Mouse (Mus musculus) heart, embryonic 14.5 days (tissue): ENCODE results near the gene Kbtbd3. TPM values are rescaled to one million over a fixed set of nuclear protein-coding genes. Genes with fewer than 3 reads are reported as not detected.

Experiments
- ATAC-seq: fragments of 200-750 bp; cut with Nextera tagmentation; 2 replicates; pipeline ENCODE4 v1.8.0; 2017; ENCODE audit warnings: low read depth, moderate TSS enrichment; ENCODE audit not compliant: insufficient number of reproducible peaks, insufficient read depth, low FRiP score
- H3K27ac ChIP-seq, 2 experiments: fragments of 200-500 bp in 1 of 2; fragments of 300-500 bp in 1 of 2; sonication (generic) in 1 of 2; replicated peaks in 1 of 2; 2 replicates each; pipeline ENCODE4 v1.5.1; 2012 to 2014; ENCODE audit warnings: low read depth in 2 of 2, low read length in 2 of 2, control low read depth in 1 of 2, mild to moderate bottlenecking in 1 of 2, mixed read lengths in 1 of 2; ENCODE audit not compliant: control insufficient read depth in 1 of 2, insufficient read depth in 1 of 2
- H3K27me3 ChIP-seq: fragments of 300-500 bp; sonication (generic); 2 replicates; pipeline ENCODE4 v1.6.1; 2014; ENCODE audit warnings: mild to moderate bottlenecking, low read length, control low read depth; ENCODE audit not compliant: control insufficient read depth, insufficient read depth
- H3K36me3 ChIP-seq: fragments of 300-500 bp; sonication (generic); 2 replicates; pipeline ENCODE4 v1.6.1; 2014; ENCODE audit warnings: mild to moderate bottlenecking, control low read depth, low read length, mixed read lengths; ENCODE audit not compliant: control insufficient read depth, insufficient read depth
- H3K4me1 ChIP-seq, 2 experiments: fragments of 200-500 bp in 1 of 2; fragments of 300-500 bp in 1 of 2; sonication (generic) in 1 of 2; 2 replicates each; pipeline ENCODE4 v1.6.1; 2012 to 2014; ENCODE audit warnings: low read length in 2 of 2, control low read depth in 1 of 2, mixed read lengths in 1 of 2; ENCODE audit not compliant: control insufficient read depth in 2 of 2, insufficient read depth in 2 of 2
- H3K4me2 ChIP-seq: fragments of 300-500 bp; sonication (generic); 2 replicates; pipeline ENCODE4 v1.6.1; 2014; ENCODE audit warnings: mild to moderate bottlenecking, low read length
- H3K4me3 ChIP-seq, 2 experiments: fragments of 200-500 bp in 1 of 2; fragments of 300-500 bp in 1 of 2; sonication (generic) in 1 of 2; 2 replicates each; pipeline ENCODE4 v1.5.1; 2012 to 2014; ENCODE audit warnings: low read length in 2 of 2, mild to moderate bottlenecking in 2 of 2, control low read depth in 1 of 2, low read depth in 1 of 2, moderate library complexity in 1 of 2; ENCODE audit not compliant: control insufficient read depth in 1 of 2, insufficient read depth in 1 of 2
- H3K9ac ChIP-seq: fragments of 300-500 bp; sonication (generic); 2 replicates; pipeline ENCODE4 v1.6.1; 2014; ENCODE audit warnings: mild to moderate bottlenecking, low read length
- H3K9me3 ChIP-seq: fragments of 300-500 bp; sonication (generic); 2 replicates; pipeline ENCODE4 v1.6.1; 2016; ENCODE audit warnings: low read length, control low read depth; ENCODE audit not compliant: control insufficient read depth
- WGBS: fragments of 180-500 bp; shearing (Covaris S2); extraction: QIAGEN DNeasy Blood & Tissue Kit; methylation state at CpG from one replicate; pipeline ENCODE4 v1.1.7; 2014; 5-methylcytosine and 5-hydroxymethylcytosine counted together
- polyA plus RNA-seq: library from polyadenylated mRNA; unstranded; fragments of >200 nt; fragmentation: Nextera tagmentation; extraction: Ambion mirVana; gene quantifications from 2 replicates; pipeline ENCODE4 v1.2.1, GENCODE M21; 2014

Kbtbd3 gene
- 9.0 and 10.4 TPM in 2 replicates for polyA plus RNA-seq

- H3K9ac ChIP-seq = peak within 1 kb of the TSS; percentile 88
- peaks cover 0 to 21% of the 10 kb centered on the region in 2 experiments; a peak in 2 of 4 replicates for H3K4me1 ChIP-seq
- peak within 1 kb of the TSS; percentile 84 for H3K4me2 ChIP-seq
- under 1% methylated on average over 53 of the region's 53 CpGs for WGBS
- peak; percentile 99 for ATAC-seq
- H3K27ac ChIP-seq = peak within 1 kb of the TSS; percentile 87 to 92
- peak within 1 kb of the TSS; percentile 70 to 75 for H3K4me3 ChIP-seq
- no peaks in the 10 kb centered on the region for H3K9me3 ChIP-seq
- no peaks in the 10 kb centered on the region for H3K27me3 ChIP-seq
- H3K36me3 ChIP-seq = peaks cover 8% of the 10 kb centered on the region
Measured at GRCm38 (mm10) chr9:4309351-4310085, at the start of gene Kbtbd3, which contains the start of gene Aasdhppt. Gene Kbtbd3 (plus strand): TSS chr9:4309833. Gene Aasdhppt (minus strand): TSS chr9:4309471.

GRCm38 (mm10) chr9:4259841-4260745 is 49.5 kb upstream of the Kbtbd3 start:
- Histone ChIP-seq H3K27ac (no peak overlapping the region), H3K4me3 (peak overlapping the region; percentile 16 to 18; a peak in 3 of 4 replicates), H3K36me3 (no peaks in the 10 kb centered on the region), H3K4me1 (no peaks in the 10 kb centered on the region), H3K4me2 (peak overlapping the region; percentile 2; the same call in 1 of the 2 replicates), H3K27me3 (no peaks in the 10 kb centered on the region), H3K9me3 (peaks cover 14% of the 10 kb centered on the region), H3K9ac (no peak overlapping the region)
- WGBS = 53% methylated on average over 65 of the region's 65 CpGs
- ATAC-seq = peak; percentile 21; the same call in 1 of the 2 replicates

DNA sequence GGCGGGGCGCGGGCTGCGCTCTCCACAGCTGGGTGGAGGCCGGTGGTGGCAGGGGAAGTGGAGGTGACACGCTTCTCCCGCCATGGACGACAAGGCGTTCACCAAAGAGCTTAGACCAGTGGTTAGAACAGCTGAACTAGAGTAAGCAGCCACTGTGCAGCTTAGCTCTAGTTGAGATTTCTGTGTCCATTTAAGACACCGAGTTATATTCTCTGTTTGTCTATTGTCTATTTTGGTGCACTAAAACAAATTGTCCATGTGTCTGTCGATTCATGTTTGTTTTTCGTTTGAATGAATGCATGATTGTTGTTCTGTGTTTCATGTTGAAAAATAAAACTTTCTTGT is 48.9 kb upstream of the Kbtbd3 start:
- no peaks in the 10 kb centered on the region for H3K36me3 ChIP-seq
- ATAC-seq = no peak
- no peak overlapping the region for H3K9ac ChIP-seq
- H3K4me1 ChIP-seq = no peaks in the 10 kb centered on the region
- no peaks in the 10 kb centered on the region for H3K27me3 ChIP-seq
- H3K4me3 ChIP-seq = peak overlapping the region; percentile 2 to 16; a peak in 3 of 4 replicates
- H3K9me3 ChIP-seq = peaks cover 14% of the 10 kb centered on the region
- WGBS = 70% methylated on average over 12 of the region's 12 CpGs
- H3K4me2 ChIP-seq = peak overlapping the region; percentile 2; the same call in 1 of the 2 replicates
- H3K27ac ChIP-seq = no peak overlapping the region

GRCm38 (mm10) chr9:4266881-4267280 is 42.8 kb upstream of the Kbtbd3 start:
- WGBS = 91% methylated on average over 3 of the region's 3 CpGs
- H3K4me1 ChIP-seq = no peaks in the 10 kb centered on the region
- H3K9me3 ChIP-seq = no peaks in the 10 kb centered on the region
- H3K36me3 ChIP-seq = no peaks in the 10 kb centered on the region
- no peak for ATAC-seq
- H3K4me3 ChIP-seq = no peak overlapping the region
- H3K27me3 ChIP-seq = no peaks in the 10 kb centered on the region
- H3K4me2 ChIP-seq = no peak overlapping the region
- H3K27ac ChIP-seq = no peak overlapping the region
- no peak overlapping the region for H3K9ac ChIP-seq

GRCm38 (mm10) chr9:4283850-4284249 is 25.8 kb upstream of the Kbtbd3 start:
- H3K36me3 ChIP-seq = no peaks in the 10 kb centered on the region
- no peak overlapping the region for H3K27ac ChIP-seq
- H3K4me3 ChIP-seq = no peak overlapping the region
- 48% methylated on average over 3 of the region's 3 CpGs for WGBS
- no peak overlapping the region for H3K4me2 ChIP-seq
- ATAC-seq = no peak
- no peaks in the 10 kb centered on the region for H3K4me1 ChIP-seq
- no peaks in the 10 kb centered on the region for H3K9me3 ChIP-seq
- H3K9ac ChIP-seq = no peak overlapping the region
- no peaks in the 10 kb centered on the region for H3K27me3 ChIP-seq

- 63% methylated on average over 2 of the region's 2 CpGs for WGBS
- no peak overlapping the region for H3K9ac ChIP-seq
- H3K9me3 ChIP-seq = no peaks in the 10 kb centered on the region
- peaks cover 46% of the 10 kb centered on the region for H3K36me3 ChIP-seq
- H3K4me2 ChIP-seq = no peak overlapping the region
- H3K4me1 ChIP-seq = no peaks in the 10 kb centered on the region
- ATAC-seq = no peak
- H3K27me3 ChIP-seq = no peaks in the 10 kb centered on the region
- H3K27ac ChIP-seq = no peak overlapping the region
- no peak overlapping the region for H3K4me3 ChIP-seq
Measured at GRCm38 (mm10) chr9:4300466-4300865, 9.2 kb upstream of the Kbtbd3 start.

GRCm38 (mm10) chr9:4304867-4305266 is 4.8 kb upstream of the Kbtbd3 start:
- Histone ChIP-seq H3K27ac (no peak overlapping the region), H3K4me2 (no peak overlapping the region), H3K9ac (no peak overlapping the region), H3K4me1 (peaks cover 0 to 7% of the 10 kb centered on the region in 2 experiments; a peak in 1 of 4 replicates), H3K9me3 (no peaks in the 10 kb centered on the region), H3K4me3 (no peak overlapping the region), H3K27me3 (no peaks in the 10 kb centered on the region), H3K36me3 (peaks cover 23% of the 10 kb centered on the region)
- no peak for ATAC-seq
- 45% methylated on average over 1 of the region's 1 CpGs for WGBS
